ENCODE assay signal across 20 mouse cellular contexts in genomic region chr3:108314038-108314675, GRCm38 (mm10). TPM values are rescaled to one million over a fixed set of nuclear protein-coding genes. Genes with fewer than 3 reads are reported as not detected.
A peak's percentile ranks its signal among the peaks of the same experiment; 100 is the strongest.
DNase-seq lines count a peak whose midpoint lies in the region; ATAC-seq and TF ChIP-seq lines count a peak whose summit lies in the region.
"Had no signal": no experiment of that assay in that cellular context is flagged by ENCODE, and none has a peak within 500 bp of the region (broad histone marks: within the 10 kb centered on the region; RNA-seq: fewer than 3 reads in every experiment).

No protein-coding gene starts in this region.

- no peak for TF ChIP-seq POLR2A in myocyte (IDR thresholded peaks at IDR 0.05; ENCODE audit: insufficient read length, low read depth)

- peak; percentile 25; the same call in 1 of the 2 replicates for TF ChIP-seq CTCF in kidney, postnatal 0 days (IDR thresholded peaks at IDR 0.05; ENCODE audit: low read depth)

- DNase-seq in adrenal gland, adult 2 months, result peak; percentile 22
- DNase-seq in adrenal gland, postnatal 4 days (ENCODE audit: low spot score in 2 of 2), result no peak
- no peak for DNase-seq in kidney, postnatal 0 days (ENCODE audit: low spot score)
- DNase-seq in kidney, postnatal 10 days, result no peak
- DNase-seq in spleen, adult 12 weeks (ENCODE audit: low spot score), result no peak
- no peak for DNase-seq in hindbrain, embryonic 11.5 days (ENCODE audit: low spot score)
- DNase-seq: cerebellum, adult 18-20 months; kidney, postnatal 25 days; liver, embryonic 13.5 days; right cerebral cortex, postnatal 14 days had no signal

- no peaks in the 10 kb centered on the region for H3K9me3 ChIP-seq in kidney, postnatal 0 days (replicated peaks; ENCODE audit: low read length)
- no peaks in the 10 kb centered on the region for H3K9me3 ChIP-seq in intestine, embryonic 15.5 days
- H3K9me3 ChIP-seq in hindbrain, embryonic 11.5 days (ENCODE audit: control insufficient read depth, low read length), result no peaks in the 10 kb centered on the region
- H3K9me3 ChIP-seq: forebrain, embryonic 10.5 days; liver, embryonic 13.5 days; neural tube, embryonic 12.5 days had no signal

- no peak overlapping the region for H3K4me3 ChIP-seq in kidney, postnatal 0 days (replicated peaks; ENCODE audit: low read depth, low read length)
- no peak overlapping the region for H3K4me3 ChIP-seq in intestine, embryonic 15.5 days (replicated peaks)
- no peak overlapping the region for H3K4me3 ChIP-seq in myocyte
- H3K4me3 ChIP-seq in hindbrain, embryonic 11.5 days (ENCODE audit: low read depth, low read length), result no peak overlapping the region
- H3K4me3 ChIP-seq: forebrain, embryonic 10.5 days; liver, embryonic 13.5 days; neural tube, embryonic 12.5 days had no signal

- no peak for ATAC-seq in kidney, postnatal 0 days (replicated peaks; ENCODE audit: low FRiP score, low read depth)
- peak; percentile 68 for ATAC-seq in intestine, embryonic 15.5 days
- no peak for ATAC-seq in hindbrain, embryonic 11.5 days (ENCODE audit: low FRiP score)
- ATAC-seq: inflammation-experienced regulatory T-cells, adult 6 months; midbrain, embryonic 16.5 days had no signal

- WGBS in kidney, postnatal 0 days, result 52% methylated on average over 8 of the region's 8 CpGs
- WGBS in intestine, embryonic 15.5 days, result 56% methylated on average over 8 of the region's 8 CpGs
- 76% methylated on average over 8 of the region's 8 CpGs for WGBS in hindbrain, embryonic 11.5 days

- no peak overlapping the region for H3K27ac ChIP-seq in kidney, postnatal 0 days
- 0 out of 2 replicates have a peak overlapping the region, but pooled peaks have one; percentile 13 for H3K27ac ChIP-seq in intestine, embryonic 15.5 days
- H3K27ac ChIP-seq in hindbrain, embryonic 11.5 days (ENCODE audit: low read depth, low read length), result no peak overlapping the region
- H3K27ac ChIP-seq: forebrain, embryonic 10.5 days; liver, embryonic 13.5 days; neural tube, embryonic 12.5 days had no signal

- H3K27me3 ChIP-seq in kidney, postnatal 0 days (ENCODE audit: insufficient read depth, low read length), result no peaks in the 10 kb centered on the region
- no peaks in the 10 kb centered on the region for H3K27me3 ChIP-seq in intestine, embryonic 15.5 days (replicated peaks)
- peaks cover under 1% of the 10 kb centered on the region for H3K27me3 ChIP-seq in myocyte (ENCODE audit: control insufficient read depth, insufficient read depth, insufficient read length)
- no peaks in the 10 kb centered on the region for H3K27me3 ChIP-seq in hindbrain, embryonic 11.5 days (ENCODE audit: control insufficient read depth, insufficient read depth, low read length)
- H3K27me3 ChIP-seq: liver, embryonic 13.5 days; neural tube, embryonic 12.5 days had no signal

- no peaks in the 10 kb centered on the region for H3K36me3 ChIP-seq in kidney, postnatal 0 days (ENCODE audit: insufficient read depth, low read length)
- no peaks in the 10 kb centered on the region for H3K36me3 ChIP-seq in intestine, embryonic 15.5 days
- no peaks in the 10 kb centered on the region for H3K36me3 ChIP-seq in myocyte (ENCODE audit: control insufficient read depth, insufficient read depth)
- H3K36me3 ChIP-seq in hindbrain, embryonic 11.5 days (ENCODE audit: control insufficient read depth, insufficient read depth, low read length), result peaks cover 3% of the 10 kb centered on the region; the same call in 1 of the 2 replicates

- no peaks in the 10 kb centered on the region for H3K4me1 ChIP-seq in kidney, postnatal 0 days (replicated peaks; ENCODE audit: insufficient read depth, low read length)
- no peaks in the 10 kb centered on the region for H3K4me1 ChIP-seq in intestine, embryonic 15.5 days (replicated peaks)
- H3K4me1 ChIP-seq in hindbrain, embryonic 11.5 days (replicated peaks; ENCODE audit: control insufficient read depth, insufficient read depth, low read length), result no peaks in the 10 kb centered on the region
- H3K4me1 ChIP-seq: forebrain, embryonic 10.5 days; neural tube, embryonic 12.5 days had no signal

- no peak overlapping the region for H3K9ac ChIP-seq in kidney, postnatal 0 days (ENCODE audit: low read depth, low read length)
- H3K9ac ChIP-seq in intestine, embryonic 15.5 days, result no peak overlapping the region
- no peak overlapping the region for H3K9ac ChIP-seq in hindbrain, embryonic 11.5 days (ENCODE audit: low read depth, low read length)
- H3K9ac ChIP-seq: liver, embryonic 13.5 days; neural tube, embryonic 12.5 days had no signal

- H3ac ChIP-seq in myocyte (ENCODE audit: control insufficient read depth, insufficient read length), result no peak overlapping the region

- H3K79me2 ChIP-seq in myocyte (ENCODE audit: control insufficient read depth, insufficient read depth), result no peaks in the 10 kb centered on the region

- no peak overlapping the region for H3K4me2 ChIP-seq in kidney, postnatal 0 days (ENCODE audit: low read length)
- H3K4me2 ChIP-seq in intestine, embryonic 15.5 days (replicated peaks), result no peak overlapping the region
- H3K4me2 ChIP-seq in myocyte (ENCODE audit: low read depth), result peak overlapping the region; percentile 30
- H3K4me2 ChIP-seq in hindbrain, embryonic 11.5 days (replicated peaks; ENCODE audit: low read depth, low read length), result no peak overlapping the region
- H3K4me2 ChIP-seq: liver, embryonic 13.5 days; neural tube, embryonic 12.5 days had no signal

TF ChIP-seq in myocyte, 11 proteins besides CTCF, POLR2A, EP300 and RAD21:
- TF ChIP-seq MYOG (IDR thresholded peaks at IDR 0.05; ENCODE audit: control insufficient read depth in 1 of 3, insufficient read depth in 1 of 3, insufficient read length in 2 of 3, low read depth in 2 of 3) (peak in 2 of 3 experiments; percentile 14 to 63), E2F4 (IDR thresholded peaks at IDR 0.05; ENCODE audit: insufficient read depth) (no peak), MYOD1 (IDR thresholded peaks at IDR 0.05; ENCODE audit: control insufficient read depth in 1 of 3, insufficient read length in 2 of 3, low read depth in 2 of 3) (peak; percentile 32 to 75 (median 70)), SRF (IDR thresholded peaks at IDR 0.05; ENCODE audit: control insufficient read depth, insufficient read length, low read depth) (no peak), MAX (IDR thresholded peaks at IDR 0.05; ENCODE audit: low read depth) (no peak), POLR2AphosphoS2 (IDR thresholded peaks at IDR 0.05; ENCODE audit: insufficient read length, low read depth) (no peak), CEBPB (IDR thresholded peaks at IDR 0.05; ENCODE audit: insufficient read depth, poor library complexity, severe bottlenecking) (no peak), REST (IDR thresholded peaks at IDR 0.05; ENCODE audit: insufficient read depth, insufficient read length) (no peak)

RNA-seq across cellular contexts. Expression of gene Sort1, which starts 30.3 kb away (rescaled TPM):
- 10 to 100 TPM; 37.9 to 57.3 TPM for total RNA-seq in adrenal gland, adult 2 months (2021)
- polyA plus RNA-seq in adrenal gland, adult 2 months (2012; rRNA removed), result 19.7 and 27.8 TPM in 2 replicates
- 10 to 100 TPM; 31.7 to 32.5 TPM for total RNA-seq in adrenal gland, postnatal 4 days (2021)
- 11.7 and 12.4 TPM in 2 replicates for polyA plus RNA-seq in kidney, postnatal 0 days (2015; fragmentation: Nextera tagmentation; extraction: Ambion mirVana)
- polyA plus RNA-seq in intestine, embryonic 15.5 days (2015; fragmentation: Nextera tagmentation; extraction: Ambion mirVana), result 9.4 and 10.4 TPM in 2 replicates
- polyA plus RNA-seq in myocyte (2012; fragmentation: generic; extraction: Trizol), result 6.0 TPM
- 20.2 and 27.5 TPM in 2 replicates for polyA plus RNA-seq in hindbrain, embryonic 11.5 days (2014; fragmentation: Nextera tagmentation; extraction: Ambion mirVana)
- polyA plus RNA-seq: inflammation-experienced regulatory T-cells, adult 6 months had no signal

RNA-seq across cellular contexts. Expression of gene Mybphl, which starts 50.6 kb away (rescaled TPM):
- total RNA-seq in adrenal gland, adult 2 months (2021), result not detected
- not detected in 2 replicates for polyA plus RNA-seq in adrenal gland, adult 2 months (2012; rRNA removed)
- not detected for total RNA-seq in adrenal gland, postnatal 4 days (2021)
- not detected in 2 replicates for polyA plus RNA-seq in kidney, postnatal 0 days (2015; fragmentation: Nextera tagmentation; extraction: Ambion mirVana)
- polyA plus RNA-seq in intestine, embryonic 15.5 days (2015; fragmentation: Nextera tagmentation; extraction: Ambion mirVana), result not detected in 2 replicates
- polyA plus RNA-seq in myocyte (2012; fragmentation: generic; extraction: Trizol), result not detected
- not detected in 2 replicates for polyA plus RNA-seq in hindbrain, embryonic 11.5 days (2014; fragmentation: Nextera tagmentation; extraction: Ambion mirVana)
- total RNA-seq: common myeloid progenitor, adult 5-6 weeks; hematopoietic stem cell, adult 5-6 weeks had no signal
- polyA plus RNA-seq: embryonic facial prominence, embryonic 14.5 days; forebrain, embryonic 10.5 days; gonadal fat pad, adult 2 months; inflammation-experienced regulatory T-cells, adult 6 months; midbrain, embryonic 16.5 days had no signal

RNA-seq across cellular contexts. Expression of gene Psma5, which starts 57.4 kb away (rescaled TPM):
- total RNA-seq in adrenal gland, adult 2 months (2021), result 10 to 100 TPM; 74.4 to 87.2 TPM
- 13.3 and 13.4 TPM in 2 replicates for polyA plus RNA-seq in adrenal gland, adult 2 months (2012; rRNA removed)
- 100 to 1,000 TPM in 1 of 2 experiments, 10 to 100 TPM in 1; 99.9 to 102 TPM for total RNA-seq in adrenal gland, postnatal 4 days (2021)
- polyA plus RNA-seq in kidney, postnatal 0 days (2015; fragmentation: Nextera tagmentation; extraction: Ambion mirVana), result 254 and 255 TPM in 2 replicates
- 271 and 291 TPM in 2 replicates for polyA plus RNA-seq in intestine, embryonic 15.5 days (2015; fragmentation: Nextera tagmentation; extraction: Ambion mirVana)
- polyA plus RNA-seq in myocyte (2012; fragmentation: generic; extraction: Trizol), result 191 TPM
- polyA plus RNA-seq in hindbrain, embryonic 11.5 days (2014; fragmentation: Nextera tagmentation; extraction: Ambion mirVana), result 275 and 296 TPM in 2 replicates

Comparison
In these comparisons a context has a peak if more than half of its experiments do, and no peak if none do; other contexts are left out.
1. RNA of gene Psma5, which starts 57.4 kb away (polyA plus RNA-seq): 275 to 296 TPM in hindbrain, embryonic 11.5 days, 271 to 291 TPM in intestine, embryonic 15.5 days, 254 to 255 TPM in kidney, postnatal 0 days and 191 TPM in myocyte (single experiment); 13.3 to 13.4 TPM in adrenal gland, adult 2 months; every median in the first group is over 10 times any median in the second.